Mouse (Mus musculus) forebrain, embryonic 11.5 days (tissue): Measurements from ENCODE around the gene Inpp5d. TPM values are rescaled to one million over a fixed set of nuclear protein-coding genes. Genes with fewer than 3 reads are reported as not detected.

ENCODE experiments used
- ATAC-seq: fragments of 200-750 bp; cut with Nextera tagmentation; replicated peaks from 2 replicates; pipeline ENCODE4 v1.8.0; 2017; ENCODE audit warnings: moderate TSS enrichment; ENCODE audit not compliant: low FRiP score
- DNase-seq: peaks from one replicate; pipeline ENCODE4 v3.0.0-alpha.2; 2017; ENCODE audit warnings: low spot score
- H3K27ac ChIP-seq: fragments of 300-500 bp; sonication (generic); 2 replicates; pipeline ENCODE4 v1.5.1; 2014; ENCODE audit warnings: low read depth, low read length
- H3K27me3 ChIP-seq: fragments of 300-500 bp; sonication (generic); 2 replicates; pipeline ENCODE4 v1.6.1; 2014; ENCODE audit warnings: mild to moderate bottlenecking, low read length, mixed read lengths; ENCODE audit not compliant: control insufficient read depth, insufficient read depth
- H3K36me3 ChIP-seq: fragments of 300-500 bp; sonication (generic); 2 replicates; pipeline ENCODE4 v1.6.1; 2014; ENCODE audit warnings: mild to moderate bottlenecking, low read length, moderate library complexity, mixed read lengths; ENCODE audit not compliant: control insufficient read depth, insufficient read depth
- H3K4me1 ChIP-seq: fragments of 300-500 bp; sonication (generic); replicated peaks from 2 replicates; pipeline ENCODE4 v1.6.1; 2014; ENCODE audit warnings: low read length, mixed read lengths; ENCODE audit not compliant: control insufficient read depth, insufficient read depth
- H3K4me2 ChIP-seq: fragments of 300-500 bp; sonication (generic); 2 replicates; pipeline ENCODE4 v1.6.1; 2014; ENCODE audit warnings: low read depth, mild to moderate bottlenecking, low read length, moderate library complexity, mixed read lengths; ENCODE audit not compliant: severe bottlenecking
- H3K4me3 ChIP-seq: fragments of 300-500 bp; sonication (generic); 2 replicates; pipeline ENCODE4 v1.5.1; 2014; ENCODE audit warnings: low read depth, low read length
- H3K9ac ChIP-seq: fragments of 300-500 bp; sonication (generic); 2 replicates; pipeline ENCODE4 v1.6.1; 2014; ENCODE audit warnings: low read length
- H3K9me3 ChIP-seq: fragments of 300-500 bp; sonication (generic); 2 replicates; pipeline ENCODE4 v1.6.1; 2016; ENCODE audit warnings: low read length, mixed read lengths; ENCODE audit not compliant: control insufficient read depth
- WGBS: fragments of 180-500 bp; shearing (Covaris S2); extraction: QIAGEN DNeasy Blood & Tissue Kit; methylation state at CpG from one replicate; pipeline ENCODE4 v1.1.7; 2014; 5-methylcytosine and 5-hydroxymethylcytosine counted together
- polyA plus RNA-seq: library from polyadenylated mRNA; unstranded; fragments of >200 nt; fragmentation: Nextera tagmentation; extraction: Ambion mirVana; gene quantifications from 2 replicates; pipeline ENCODE4 v1.2.1, GENCODE M21; 2014

The Inpp5d gene
- polyA plus RNA-seq, 1 experiment from 2014 or later, result 3.6 TPM

DNA sequence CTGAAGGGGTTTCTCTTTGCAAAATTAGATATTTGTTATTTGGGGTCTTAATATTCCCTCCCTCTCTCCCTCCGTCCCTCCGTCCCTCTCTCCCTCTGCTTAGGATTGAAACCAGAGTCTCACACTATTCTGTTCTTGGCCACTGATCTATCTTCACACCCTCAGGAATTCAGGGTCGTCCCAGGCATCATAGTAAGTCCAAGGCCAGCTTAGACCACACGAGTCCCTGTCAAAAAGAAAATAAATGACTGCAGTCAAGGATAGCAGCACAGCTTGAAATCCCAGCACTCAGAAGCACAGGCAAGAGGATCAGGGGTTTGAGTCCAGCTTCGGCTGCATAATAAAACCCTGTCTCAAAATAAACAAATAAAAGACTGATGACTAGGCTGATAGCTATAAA lies 35.0 kb downstream of the Inpp5d start:
- Histone ChIP-seq H3K27me3 (no peaks in the 10 kb centered on the region), H3K9me3 (no peaks in the 10 kb centered on the region), H3K36me3 (no peaks in the 10 kb centered on the region), H3K9ac (no peak overlapping the region), H3K4me3 (no peak overlapping the region), H3K4me1 (no peaks in the 10 kb centered on the region), H3K27ac (no peak overlapping the region), H3K4me2 (no peak overlapping the region)
- ATAC-seq (no peak), DNase-seq (no peak)
- WGBS, result 70% methylated on average over 5 of the region's 5 CpGs

GRCm38 (mm10) chr1:87658063-87658462 lies 38.0 kb downstream of the Inpp5d start:
- Histone ChIP-seq H3K4me1 (no peaks in the 10 kb centered on the region), H3K9ac (no peak overlapping the region), H3K9me3 (no peaks in the 10 kb centered on the region), H3K36me3 (no peaks in the 10 kb centered on the region), H3K4me2 (no peak overlapping the region), H3K27ac (no peak overlapping the region), H3K27me3 (no peaks in the 10 kb centered on the region), H3K4me3 (no peak overlapping the region)
- DNase-seq, result no peak
- 64% methylated on average over 3 of the region's 3 CpGs for WGBS
- ATAC-seq, result no peak

GRCm38 (mm10) chr1:87658485-87658884 lies 38.4 kb downstream of the Inpp5d start:
- no peak overlapping the region for H3K4me2 ChIP-seq
- H3K9me3 ChIP-seq, result no peaks in the 10 kb centered on the region; the same call in 1 of the 2 replicates
- no peak overlapping the region for H3K9ac ChIP-seq
- no peak for DNase-seq
- WGBS, result 87% methylated on average over 2 of the region's 2 CpGs
- no peaks in the 10 kb centered on the region for H3K27me3 ChIP-seq
- H3K4me1 ChIP-seq, result no peaks in the 10 kb centered on the region
- ATAC-seq, result no peak
- H3K4me3 ChIP-seq, result no peak overlapping the region
- no peak overlapping the region for H3K27ac ChIP-seq
- H3K36me3 ChIP-seq, result no peaks in the 10 kb centered on the region

- H3K4me3 ChIP-seq, result no peak overlapping the region
- H3K9ac ChIP-seq, result no peak overlapping the region
- 82% methylated on average over 8 of the region's 8 CpGs for WGBS
- H3K27me3 ChIP-seq, result no peaks in the 10 kb centered on the region
- H3K27ac ChIP-seq, result no peak overlapping the region
- no peaks in the 10 kb centered on the region for H3K36me3 ChIP-seq
- no peak for ATAC-seq
- no peaks in the 10 kb centered on the region for H3K4me1 ChIP-seq
- DNase-seq, result no peak
- H3K4me2 ChIP-seq, result no peak overlapping the region
- H3K9me3 ChIP-seq, result no peaks in the 10 kb centered on the region; the same call in 1 of the 2 replicates
Observed at GRCm38 (mm10) chr1:87658937-87659617, 39.0 kb downstream of the Inpp5d start.

DNA sequence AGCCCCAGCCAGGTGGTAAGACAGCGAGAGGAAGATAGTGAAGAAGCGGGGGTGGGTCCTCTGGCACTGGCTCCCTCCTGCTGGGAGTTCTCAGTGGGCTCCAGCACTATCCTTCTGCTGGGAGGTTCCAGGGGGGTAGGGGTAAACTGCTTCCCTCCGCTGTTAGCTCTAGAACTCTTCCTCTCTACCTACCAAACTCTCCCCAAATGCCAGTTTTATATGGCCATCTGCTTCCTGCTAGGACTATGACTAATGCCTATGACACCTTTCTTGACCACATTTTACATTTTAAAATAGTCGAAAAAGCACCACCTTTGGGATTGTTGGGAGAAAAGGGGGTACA lies 39.5 kb downstream of the Inpp5d start:
- Histone ChIP-seq H3K4me3 (no peak overlapping the region), H3K27ac (no peak overlapping the region), H3K9ac (no peak overlapping the region), H3K27me3 (no peaks in the 10 kb centered on the region), H3K4me1 (no peaks in the 10 kb centered on the region), H3K36me3 (no peaks in the 10 kb centered on the region), H3K9me3 (no peaks in the 10 kb centered on the region; the same call in 1 of the 2 replicates), H3K4me2 (no peak overlapping the region)
- WGBS, result 72% methylated on average over 4 of the region's 4 CpGs
- ATAC-seq, result no peak
- DNase-seq, result no peak

DNA sequence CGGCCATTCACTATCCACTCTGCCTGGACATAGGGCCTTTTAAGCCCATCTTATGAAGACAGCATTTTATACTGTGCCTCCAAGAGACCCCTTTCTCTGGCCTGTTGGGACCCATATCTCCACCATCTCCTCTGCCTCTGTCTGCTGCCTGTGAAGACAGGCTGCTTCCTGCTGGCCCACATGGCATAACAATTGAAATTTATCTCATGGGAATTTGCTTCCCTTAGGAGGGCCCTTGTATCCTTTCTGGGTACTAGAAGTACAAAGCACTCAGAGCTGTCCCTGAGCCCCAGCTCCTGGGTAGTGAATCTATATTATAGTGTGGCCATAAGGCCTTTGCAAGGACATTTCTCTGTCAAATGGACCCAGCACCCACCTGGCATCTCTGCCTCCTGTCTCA lies 40.6 kb downstream of the Inpp5d start:
- no peak overlapping the region for H3K4me2 ChIP-seq
- H3K27me3 ChIP-seq, result no peaks in the 10 kb centered on the region
- no peaks in the 10 kb centered on the region for H3K36me3 ChIP-seq
- WGBS, result 94% methylated on average over 1 of the region's 1 CpGs
- ATAC-seq (no peak), DNase-seq (no peak)
- no peak overlapping the region for H3K9ac ChIP-seq
- H3K4me3 ChIP-seq, result no peak overlapping the region
- H3K9me3 ChIP-seq, result no peaks in the 10 kb centered on the region; the same call in 1 of the 2 replicates
- H3K4me1 ChIP-seq, result no peaks in the 10 kb centered on the region
- H3K27ac ChIP-seq, result no peak overlapping the region

- no peak overlapping the region for H3K4me2 ChIP-seq
Observed at GRCm38 (mm10) chr1:87663992-87664391, 43.9 kb downstream of the Inpp5d start.

GRCm38 (mm10) chr1:87667006-87667405 lies 46.9 kb downstream of the Inpp5d start:
- Histone ChIP-seq H3K36me3 (no peaks in the 10 kb centered on the region), H3K9ac (no peak overlapping the region), H3K9me3 (no peaks in the 10 kb centered on the region; the same call in 1 of the 2 replicates), H3K4me1 (no peaks in the 10 kb centered on the region), H3K4me2 (no peak overlapping the region), H3K4me3 (no peak overlapping the region), H3K27ac (no peak overlapping the region), H3K27me3 (no peaks in the 10 kb centered on the region)
- ATAC-seq, result no peak
- no peak for DNase-seq
- 56% methylated on average over 1 of the region's 1 CpGs for WGBS

More at GRCm38 (mm10) chr1:87663992-87664391, 43.9 kb downstream of the Inpp5d start:
- Histone ChIP-seq H3K36me3 (no peaks in the 10 kb centered on the region), H3K4me1 (no peaks in the 10 kb centered on the region), H3K27ac (no peak overlapping the region), H3K9ac (no peak overlapping the region), H3K27me3 (no peaks in the 10 kb centered on the region), H3K4me3 (no peak overlapping the region), H3K9me3 (no peaks in the 10 kb centered on the region; the same call in 1 of the 2 replicates)
- ATAC-seq (no peak), DNase-seq (no peak)
- 71% methylated on average over 2 of the region's 2 CpGs for WGBS

DNA sequence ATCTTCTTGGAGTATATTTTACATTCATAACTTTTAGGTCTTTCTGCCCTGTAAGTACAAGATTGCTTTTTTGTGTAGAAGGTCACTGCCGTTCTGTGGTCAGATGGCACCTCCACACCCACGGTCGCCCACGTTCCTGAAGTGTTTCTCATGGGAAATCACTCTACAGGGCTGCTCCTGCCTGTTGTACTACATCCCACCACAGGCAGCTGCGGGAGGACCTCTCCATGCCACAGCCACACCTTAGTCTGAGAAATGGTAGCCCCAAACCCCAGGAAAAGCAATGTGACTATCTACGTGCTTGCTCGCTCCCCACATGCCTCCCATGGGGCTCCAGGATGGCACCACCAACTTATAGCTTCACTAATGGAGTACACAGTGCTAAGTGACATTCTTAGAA lies 48.2 kb downstream of the Inpp5d start:
- Histone ChIP-seq H3K27ac (no peak overlapping the region), H3K9ac (no peak overlapping the region), H3K4me2 (no peak overlapping the region), H3K4me3 (no peak overlapping the region), H3K4me1 (no peaks in the 10 kb centered on the region), H3K27me3 (no peaks in the 10 kb centered on the region), H3K36me3 (no peaks in the 10 kb centered on the region), H3K9me3 (no peaks in the 10 kb centered on the region; the same call in 1 of the 2 replicates)
- 91% methylated on average over 7 of the region's 7 CpGs for WGBS
- ATAC-seq (no peak), DNase-seq (no peak)
